Mouse (Mus musculus): ENCODE data around the gene Stub1. TPM values are rescaled to one million over a fixed set of nuclear protein-coding genes. Genes with fewer than 3 reads are reported as not detected.

Gene Stub1
- total and polyA plus RNA-seq, 2 experiments from 2014 or later = 115 to 212 TPM

GRCm38 (mm10) chr17:25825311-25825710, 7.9 kb downstream of the Stub1 start:
- DNase-seq (ENCODE audit: low spot score) (no peak), ATAC-seq (ENCODE audit: insufficient read depth, low read depth) (no peak)
- Histone ChIP-seq H3K4me3 (ENCODE audit: low read depth, low read length) (no peak overlapping the region), H3K4me1 (ENCODE audit: control insufficient read depth, insufficient read depth) (peaks cover 23% of the 10 kb centered on the region), H3K36me3 (replicated peaks; ENCODE audit: control insufficient read depth, insufficient read depth, low read length) (peaks cover 20% of the 10 kb centered on the region), H3K9me3 (replicated peaks; ENCODE audit: control insufficient read depth, low read length) (no peaks in the 10 kb centered on the region), H3K9ac (replicated peaks; ENCODE audit: low read depth, low read length) (no peak overlapping the region), H3K27ac (ENCODE audit: low read depth) (no peak overlapping the region), H3K4me2 (ENCODE audit: low read depth, low read length) (no peak overlapping the region), H3K27me3 (ENCODE audit: control insufficient read depth, insufficient read depth, low read length) (peaks cover 8% of the 10 kb centered on the region)
- no peak for TF ChIP-seq EP300 (IDR thresholded peaks at IDR 0.05; ENCODE audit: low read depth)
- TF ChIP-seq CTCF (IDR thresholded peaks at IDR 0.05; ENCODE audit: low read depth) = no peak
- 88% methylated on average over 6 of the region's 6 CpGs for WGBS

- H3K9ac ChIP-seq (replicated peaks; ENCODE audit: low read depth, low read length) = no peak overlapping the region
- peaks cover 17% of the 10 kb centered on the region for H3K36me3 ChIP-seq (replicated peaks; ENCODE audit: control insufficient read depth, insufficient read depth, low read length)
- H3K27ac ChIP-seq (ENCODE audit: low read depth) = no peak overlapping the region
- no peaks in the 10 kb centered on the region for H3K9me3 ChIP-seq (replicated peaks; ENCODE audit: control insufficient read depth, low read length)
- TF ChIP-seq CTCF (IDR thresholded peaks at IDR 0.05; ENCODE audit: low read depth) (no peak), EP300 (IDR thresholded peaks at IDR 0.05; ENCODE audit: low read depth) (no peak)
- WGBS = 67% methylated on average over 17 of the region's 17 CpGs
- DNase-seq (ENCODE audit: low spot score) = no peak
- peaks cover 20% of the 10 kb centered on the region for H3K4me1 ChIP-seq (ENCODE audit: control insufficient read depth, insufficient read depth)
- no peak for ATAC-seq (ENCODE audit: insufficient read depth, low read depth)
- peak overlapping the region; percentile 77 for H3K4me2 ChIP-seq (ENCODE audit: low read depth, low read length)
- peak overlapping the region; percentile 69; the same call in 1 of the 2 replicates for H3K4me3 ChIP-seq (ENCODE audit: low read depth, low read length)
- H3K27me3 ChIP-seq (ENCODE audit: control insufficient read depth, insufficient read depth, low read length) = peaks cover 16% of the 10 kb centered on the region
These were observed 8.7 kb downstream of the Stub1 start for GRCm38 (mm10) chr17:25824362-25825142.

- Histone ChIP-seq H3K4me1 (ENCODE audit: control insufficient read depth, insufficient read depth) (peaks cover 13% of the 10 kb centered on the region), H3K9ac (replicated peaks; ENCODE audit: low read depth, low read length) (peak within 1 kb of the TSS; percentile 59), H3K4me3 (ENCODE audit: low read depth, low read length) (peak within 1 kb of the TSS; percentile 69), H3K36me3 (replicated peaks; ENCODE audit: control insufficient read depth, insufficient read depth, low read length) (peaks cover 17% of the 10 kb centered on the region), H3K9me3 (replicated peaks; ENCODE audit: control insufficient read depth, low read length) (no peaks in the 10 kb centered on the region), H3K27ac (ENCODE audit: low read depth) (peak within 1 kb of the TSS; percentile 30; the same call in 1 of the 2 replicates), H3K4me2 (ENCODE audit: low read depth, low read length) (peak within 1 kb of the TSS; percentile 77), H3K27me3 (ENCODE audit: control insufficient read depth, insufficient read depth, low read length) (peaks cover 25% of the 10 kb centered on the region)
- WGBS = under 1% methylated on average over 18 of the region's 18 CpGs
- DNase-seq (ENCODE audit: low spot score) (peak; percentile 89), ATAC-seq (ENCODE audit: insufficient read depth, low read depth) (peak; percentile 80)
- TF ChIP-seq EP300 (IDR thresholded peaks at IDR 0.05; ENCODE audit: low read depth) (no peak), CTCF (IDR thresholded peaks at IDR 0.05; ENCODE audit: low read depth) (no peak)
These were observed 9.8 kb downstream of the Stub1 start, which contains the start of gene Wdr24 for GRCm38 (mm10) chr17:25823452-25823851. Gene Wdr24, plus strand, starts transcription at chr17:25823627.

- Histone ChIP-seq H3K9me3 (replicated peaks; ENCODE audit: control insufficient read depth, low read length) (no peaks in the 10 kb centered on the region), H3K27ac (ENCODE audit: low read depth) (no peak overlapping the region), H3K36me3 (replicated peaks; ENCODE audit: control insufficient read depth, insufficient read depth, low read length) (no peaks in the 10 kb centered on the region), H3K27me3 (ENCODE audit: control insufficient read depth, insufficient read depth, low read length) (peaks cover 45% of the 10 kb centered on the region), H3K9ac (replicated peaks; ENCODE audit: low read depth, low read length) (no peak overlapping the region), H3K4me2 (ENCODE audit: low read depth, low read length) (no peak overlapping the region), H3K4me3 (ENCODE audit: low read depth, low read length) (no peak overlapping the region), H3K4me1 (ENCODE audit: control insufficient read depth, insufficient read depth) (peaks cover 4% of the 10 kb centered on the region)
- ATAC-seq (ENCODE audit: insufficient read depth, low read depth) (no peak), DNase-seq (ENCODE audit: low spot score) (no peak)
- whole genome bisulfite sequencing = 6% methylated on average over 46 of the region's 46 CpGs
- no peak for TF ChIP-seq EP300 (IDR thresholded peaks at IDR 0.05; ENCODE audit: low read depth)
- no peak for TF ChIP-seq CTCF (IDR thresholded peaks at IDR 0.05; ENCODE audit: low read depth)
These were observed 14.1 kb downstream of the Stub1 start for GRCm38 (mm10) chr17:25818851-25819780.

- no peak overlapping the region for H3K4me2 ChIP-seq (ENCODE audit: low read depth, low read length)
- H3K9me3 ChIP-seq (replicated peaks; ENCODE audit: control insufficient read depth, low read length) = no peaks in the 10 kb centered on the region
- no peak overlapping the region for H3K4me3 ChIP-seq (ENCODE audit: low read depth, low read length)
- TF ChIP-seq CTCF (IDR thresholded peaks at IDR 0.05; ENCODE audit: low read depth) = no peak
- no peak for TF ChIP-seq EP300 (IDR thresholded peaks at IDR 0.05; ENCODE audit: low read depth)
- 71% methylated on average over 11 of the region's 11 CpGs for WGBS
- H3K9ac ChIP-seq (replicated peaks; ENCODE audit: low read depth, low read length) = no peak overlapping the region
- ATAC-seq (ENCODE audit: insufficient read depth, low read depth) = no peak
- H3K27ac ChIP-seq (ENCODE audit: low read depth) = no peak overlapping the region
- H3K36me3 ChIP-seq (replicated peaks; ENCODE audit: control insufficient read depth, insufficient read depth, low read length) = no peaks in the 10 kb centered on the region
- no peak for DNase-seq (ENCODE audit: low spot score)
- H3K4me1 ChIP-seq (ENCODE audit: control insufficient read depth, insufficient read depth) = no peaks in the 10 kb centered on the region
- H3K27me3 ChIP-seq (ENCODE audit: control insufficient read depth, insufficient read depth, low read length) = peaks cover 54% of the 10 kb centered on the region
These were observed 15.5 kb downstream of the Stub1 start for GRCm38 (mm10) chr17:25817662-25818061.
